Mouse (Mus musculus) embryonic stem cell, embryonic (primary cell): ENCODE measurements around the gene Gm14137.

Experiments
- CTCF ChIA-PET, 4 experiments: fragments of 300-600 bp in 2 of 4; fragments of 350-600 bp in 2 of 4; sonication (Branson Sonifier 250); formaldehyde crosslinking; loops; one replicate each; lab custom pipeline; 2022; ENCODE audit warnings: inconsistent platforms in 2 of 4; lab: Charles Lee
- POLR2A ChIA-PET, 4 experiments: fragments of 300-600 bp in 2 of 4; fragments of 350-600 bp in 2 of 4; sonication (Branson Sonifier 250); formaldehyde crosslinking; loops; one replicate each; lab custom pipeline; 2022; ENCODE audit warnings: antibody characterized with exemption in 4 of 4, inconsistent platforms in 1 of 4; lab: Charles Lee

Gene Gm14137

GRCm38 (mm10) chr2:119173991-119174651 is at the start of gene Gm14137:
Gene Gm14137, plus strand, starts transcription at chr2:119174509.
- ChIA-PET POLR2A (interaction anchor here in 1 of 4 experiments (0.6 kb wide), 1 partner anchor 187 kb away, joined by 4 read pairs; no protein-coding TSS in a partner anchor), CTCF (interaction anchor here in 1 of 4 experiments (1.7 kb wide), 1 partner anchor 16 kb away, joined by 5 read pairs; no protein-coding TSS in a partner anchor)

- POLR2A ChIA-PET = interaction anchor here in 2 of 4 experiments (0.6 to 3.5 kb wide), 9 partner anchors 8 to 113 kb away, joined by 3 to 22 read pairs (median 3); partner anchors contain the start of gene Gchfr (in 1 of the 2)
- CTCF ChIA-PET = interaction anchor here in 1 of 4 experiments (1.2 kb wide), 1 partner anchor 36 kb away, joined by 3 read pairs; no protein-coding TSS in a partner anchor
Observed at GRCm38 (mm10) chr2:119136346-119136898, 37.9 kb upstream of the Gm14137 start.

- ChIA-PET POLR2A (interaction anchor here in 1 of 4 experiments (0.6 to 3.6 kb wide), 10 partner anchors 8 to 159 kb away, joined by 3 to 17 read pairs (median 4); partner anchors contain the start of gene Vps18), CTCF (interaction anchor here (0.6 to 4.7 kb wide), 7 partner anchors 39 to 823 kb away, joined by 3 to 21 read pairs (median 3); no protein-coding TSS in a partner anchor)
Observed at GRCm38 (mm10) chr2:119145199-119145598, 29.1 kb upstream of the Gm14137 start.

- ChIA-PET CTCF (interaction anchor here in 3 of 4 experiments (0.6 to 4.7 kb wide), 6 partner anchors 13 to 105 kb away, joined by 3 to 21 read pairs (median 4); no protein-coding TSS in a partner anchor), POLR2A (interaction anchor here in 3 of 4 experiments (0.6 to 3.6 kb wide), 12 partner anchors 8 to 448 kb away, joined by 3 to 17 read pairs (median 4); partner anchors contain the start of gene Spint1 (in 1 of the 3))
Observed at GRCm38 (mm10) chr2:119146435-119146834, 27.9 kb upstream of the Gm14137 start.

GRCm38 (mm10) chr2:119147160-119147678 is 27.1 kb upstream of the Gm14137 start:
- ChIA-PET POLR2A (interaction anchor here (0.6 to 3.6 kb wide), 22 partner anchors 8 to 507 kb away, joined by 3 to 17 read pairs (median 4); partner anchors contain the start of genes Rmdn3 (in 1 of the 4) and Spint1 (in 1 of the 4)), CTCF (interaction anchor here (0.6 to 4.7 kb wide), 6 partner anchors 9 to 42 kb away, joined by 3 to 21 read pairs (median 4); no protein-coding TSS in a partner anchor)

GRCm38 (mm10) chr2:119147775-119148174 is 26.5 kb upstream of the Gm14137 start:
- POLR2A ChIA-PET = interaction anchor here in 3 of 4 experiments (0.6 to 3.6 kb wide), 19 partner anchors 8 to 288 kb away, joined by 3 to 17 read pairs (median 3); partner anchors contain the start of gene Rmdn3 (in 1 of the 3)
- CTCF ChIA-PET = interaction anchor here (0.8 to 4.7 kb wide), 5 partner anchors 10 to 42 kb away, joined by 3 to 21 read pairs (median 4); no protein-coding TSS in a partner anchor

- POLR2A ChIA-PET = interaction anchor here in 1 of 4 experiments (3.0 kb wide), 1 partner anchor 14 kb away, joined by 7 read pairs; no protein-coding TSS in a partner anchor
- CTCF ChIA-PET = interaction anchor here in 2 of 4 experiments (0.7 to 1.8 kb wide), 2 partner anchors 37 to 44 kb away, joined by 3 to 5 read pairs; no protein-coding TSS in a partner anchor
Observed at GRCm38 (mm10) chr2:119152255-119152654, 22.1 kb upstream of the Gm14137 start.

- CTCF ChIA-PET = no interaction called here
- POLR2A ChIA-PET = interaction anchor here in 3 of 4 experiments (0.6 to 2.3 kb wide), 6 partner anchors 8 to 910 kb away, joined by 3 to 17 read pairs (median 4); no protein-coding TSS in a partner anchor
Observed at GRCm38 (mm10) chr2:119154683-119155082, 19.6 kb upstream of the Gm14137 start.

- ChIA-PET CTCF (no interaction called here), POLR2A (interaction anchor here in 1 of 4 experiments (1.0 to 2.3 kb wide), 4 partner anchors 9 to 81 kb away, joined by 3 to 17 read pairs (median 4); partner anchors contain the start of gene Spint1)
Observed at GRCm38 (mm10) chr2:119155388-119155787, 18.9 kb upstream of the Gm14137 start.

GRCm38 (mm10) chr2:119156081-119156680 is 18.1 kb upstream of the Gm14137 start:
- ChIA-PET POLR2A (interaction anchor here in 1 of 4 experiments (1.0 to 2.3 kb wide), 3 partner anchors 10 to 81 kb away, joined by 3 to 17 read pairs (median 3); partner anchors contain the start of gene Spint1), CTCF (no interaction called here)

- POLR2A ChIA-PET = interaction anchor here in 3 of 4 experiments (0.7 to 2.3 kb wide), 9 partner anchors 8 to 265 kb away, joined by 3 to 17 read pairs (median 4); partner anchors contain the start of gene Spint1 (in 1 of the 3)
- CTCF ChIA-PET = interaction anchor here in 2 of 4 experiments (0.7 to 1.0 kb wide), 3 partner anchors 9 to 726 kb away, joined by 3 to 4 read pairs (median 3); no protein-coding TSS in a partner anchor
Observed at GRCm38 (mm10) chr2:119156681-119157572, 17.4 kb upstream of the Gm14137 start, which contains the start of gene Rmdn3. Gene Rmdn3, minus strand, starts transcription at chr2:119157034.

GRCm38 (mm10) chr2:119157836-119158235 is 16.5 kb upstream of the Gm14137 start:
- ChIA-PET CTCF (interaction anchor here in 2 of 4 experiments (0.7 kb wide), 2 partner anchors 119 to 381 kb away, joined by 3 read pairs; no protein-coding TSS in a partner anchor), POLR2A (interaction anchor here in 3 of 4 experiments (0.6 to 1.2 kb wide), 7 partner anchors 8 to 1833 kb away, joined by 3 to 7 read pairs (median 4); no protein-coding TSS in a partner anchor)

- ChIA-PET POLR2A (interaction anchor here (0.5 to 1.2 kb wide), 10 partner anchors 11 to 1400 kb away, joined by 3 to 12 read pairs (median 4); partner anchors contain the start of genes Ino80 (in 1 of the 4) and Vps18 (in 1 of the 4)), CTCF (interaction anchor here in 2 of 4 experiments (0.6 to 1.0 kb wide), 2 partner anchors 150 to 177 kb away, joined by 3 to 5 read pairs; no protein-coding TSS in a partner anchor)
Observed at GRCm38 (mm10) chr2:119161247-119161646, 13.1 kb upstream of the Gm14137 start.

- CTCF ChIA-PET = no interaction called here
- POLR2A ChIA-PET = interaction anchor here in 1 of 4 experiments (0.6 to 1.1 kb wide), 2 partner anchors 21 to 114 kb away, joined by 5 to 8 read pairs; no protein-coding TSS in a partner anchor
Observed at GRCm38 (mm10) chr2:119163135-119163534, 11.2 kb upstream of the Gm14137 start.

- ChIA-PET POLR2A (interaction anchor here in 2 of 4 experiments (0.6 to 1.3 kb wide), 7 partner anchors 15 to 127 kb away, joined by 3 to 8 read pairs (median 3); no protein-coding TSS in a partner anchor), CTCF (interaction anchor here in 2 of 4 experiments (0.7 kb wide), 2 partner anchors 26 to 39 kb away, joined by 3 read pairs; no protein-coding TSS in a partner anchor)
Observed at GRCm38 (mm10) chr2:119163999-119164398, 10.3 kb upstream of the Gm14137 start.
